Mouse (Mus musculus): ENCODE measurements around the gene Camk2n2. TPM values are rescaled to one million over a fixed set of nuclear protein-coding genes. Genes with fewer than 3 reads are reported as not detected.
A peak's percentile ranks its signal among the peaks of the same experiment; 100 is the strongest.
"Not testable (repeated sequence)": the region's sequence is repeated elsewhere in the genome, so short reads cannot be mapped to it uniquely, and the experiment has no call there.

Camk2n2 gene
- polyA plus RNA-seq (2012; rRNA removed) (4.3 and 5.9 TPM in 2 replicates), polyA plus RNA-seq (2014; fragmentation: Nextera tagmentation; extraction: Ambion mirVana) (1.0 and 1.1 TPM in 2 replicates)

DNA sequence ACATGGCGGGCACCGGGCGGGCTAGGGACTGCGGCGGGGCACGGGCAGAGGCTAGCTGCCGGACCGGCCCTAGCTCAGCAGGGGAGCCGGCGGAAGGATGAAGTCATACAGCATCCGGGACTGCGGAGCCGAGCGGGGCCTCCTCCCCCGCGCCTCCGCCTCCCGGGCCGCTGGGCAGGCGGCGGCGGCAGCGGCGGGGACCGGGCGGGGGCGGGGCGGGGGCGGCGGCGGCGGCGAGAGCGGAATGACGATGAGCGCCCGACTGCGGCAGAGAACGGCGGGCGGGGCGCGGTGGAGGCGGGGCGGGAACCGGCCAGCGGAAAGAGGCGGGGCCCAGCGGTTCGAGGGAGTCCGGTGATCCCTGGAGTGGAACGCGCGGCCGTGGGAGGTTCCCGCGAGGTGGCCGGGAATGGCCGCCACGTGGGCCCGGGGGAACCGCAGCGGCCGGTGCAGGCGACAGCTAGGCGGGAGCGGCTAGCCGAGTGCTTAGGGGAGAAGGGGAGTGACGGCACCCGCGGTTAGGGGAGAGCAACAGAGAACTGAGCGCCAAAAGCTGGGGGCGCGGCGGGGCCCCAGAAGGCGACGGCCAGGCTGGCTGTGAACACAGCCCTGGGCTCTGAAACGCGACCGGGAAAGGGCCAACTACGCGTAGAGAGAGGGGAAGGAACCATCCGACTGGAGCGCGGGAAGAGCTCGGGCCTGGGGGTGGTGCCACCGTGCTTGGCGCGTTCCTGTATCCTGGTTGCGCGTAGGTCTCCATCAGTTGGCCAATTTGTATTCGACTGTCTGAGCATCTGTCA, at the start of gene Camk2n2:
TSS of gene Camk2n2 (minus strand) at position 97 of the 800 bp plus-strand sequence.
- Histone ChIP-seq H3K4me3 (replicated peaks; ENCODE audit: low read length) (peak within 1 kb of the TSS; percentile 69), H3K27ac (replicated peaks; ENCODE audit: low read depth, low read length) (no peak within 1 kb of the TSS), H3K4me1 (ENCODE audit: control insufficient read depth, insufficient read depth, low read length) (peaks cover 23% of the 10 kb centered on the region), H3K27me3 (ENCODE audit: control insufficient read depth, insufficient read depth, low read length) (peaks cover 23% of the 10 kb centered on the region), H3K9me3 (ENCODE audit: control insufficient read depth, low read length) (no peaks in the 10 kb centered on the region), H3K4me2 (replicated peaks; ENCODE audit: low read depth, low read length, severe bottlenecking) (peak within 1 kb of the TSS; percentile 98), H3K9ac (ENCODE audit: low read depth, low read length, severe bottlenecking) (peak within 1 kb of the TSS; percentile 64), H3K36me3 (ENCODE audit: control insufficient read depth, insufficient read depth, low read length) (no peaks in the 10 kb centered on the region)
- peak; percentile 43 for ATAC-seq (ENCODE audit: low FRiP score, low read depth)
- no peak for TF ChIP-seq POLR2A (IDR thresholded peaks at IDR 0.05; ENCODE audit: borderline replicate concordance, extremely low read depth, insufficient read depth, insufficient read length)
- WGBS = 2% methylated on average over 50 of the region's 92 CpGs
- DNase-seq (ENCODE audit: low spot score) = peak; percentile 18

DNA sequence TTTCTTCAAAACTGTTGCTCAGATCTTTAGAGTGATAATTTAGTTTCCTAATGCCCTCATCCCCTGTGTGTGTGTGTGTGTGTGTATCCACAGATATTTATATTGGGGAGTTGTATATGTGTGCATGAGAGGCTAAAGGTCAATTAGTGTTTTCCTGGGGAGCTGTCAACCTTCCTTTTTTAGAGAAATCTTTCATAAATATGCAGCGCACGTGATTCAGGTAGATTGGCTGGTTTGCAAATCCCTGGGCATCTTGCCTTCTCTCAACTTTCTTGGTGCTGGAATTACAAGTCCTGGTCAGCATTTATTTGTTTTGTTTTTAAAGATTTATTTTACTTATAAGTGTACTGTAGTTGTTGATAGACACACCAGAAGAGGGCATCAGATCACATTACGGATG, 49.2 kb upstream of the Camk2n2 start:
- H3K36me3 ChIP-seq (ENCODE audit: control insufficient read depth, insufficient read depth, low read length) = peaks cover 12% of the 10 kb centered on the region
- H3K9me3 ChIP-seq (ENCODE audit: control insufficient read depth, low read length) = no peaks in the 10 kb centered on the region

DNA sequence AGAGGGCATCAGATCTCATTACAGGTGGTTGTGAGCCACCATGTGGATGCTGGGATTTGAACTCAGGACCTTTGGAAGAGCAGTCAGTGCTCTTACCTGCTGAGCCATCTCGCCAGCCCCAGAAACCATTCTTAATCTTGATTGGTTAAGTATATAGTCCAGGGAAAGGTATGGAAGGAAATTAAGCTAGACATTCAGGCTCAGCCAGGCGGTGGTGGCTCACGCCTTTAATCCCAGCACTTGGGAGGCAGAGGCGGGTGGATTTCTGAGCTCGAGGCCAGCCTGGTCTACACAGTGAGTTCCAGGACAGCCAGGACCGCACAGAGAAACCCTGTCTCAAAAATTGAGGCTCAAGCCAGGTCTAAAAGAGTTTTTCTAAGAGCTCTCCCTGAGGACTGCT, 46.9 kb upstream of the Camk2n2 start, which contains the start of gene Eif4g1:
TSS of gene Eif4g1 (plus strand) at position 301 of the 400 bp plus-strand sequence.
- 91% methylated on average over 5 of the region's 6 CpGs for WGBS
- H3K4me3 ChIP-seq (replicated peaks; ENCODE audit: low read length); H3K36me3 ChIP-seq (ENCODE audit: control insufficient read depth, insufficient read depth, low read length); DNase-seq (ENCODE audit: low spot score); H3K9ac ChIP-seq (ENCODE audit: low read depth, low read length, severe bottlenecking); H3K27ac ChIP-seq (replicated peaks; ENCODE audit: low read depth, low read length); ATAC-seq (ENCODE audit: low FRiP score, low read depth); H3K4me2 ChIP-seq (replicated peaks; ENCODE audit: low read depth, low read length, severe bottlenecking); H3K4me1 ChIP-seq (ENCODE audit: control insufficient read depth, insufficient read depth, low read length); H3K9me3 ChIP-seq (ENCODE audit: control insufficient read depth, low read length); H3K27me3 ChIP-seq (ENCODE audit: control insufficient read depth, insufficient read depth, low read length): not testable (repeated sequence)

More for the DNA sequence above, 49.2 kb upstream of the Camk2n2 start:
- no peaks in the 10 kb centered on the region for H3K27me3 ChIP-seq (ENCODE audit: control insufficient read depth, insufficient read depth, low read length)
- no peak for TF ChIP-seq POLR2A (IDR thresholded peaks at IDR 0.05; ENCODE audit: borderline replicate concordance, extremely low read depth, insufficient read depth, insufficient read length)
- peaks cover 14% of the 10 kb centered on the region for H3K4me1 ChIP-seq (ENCODE audit: control insufficient read depth, insufficient read depth, low read length)
- DNase-seq (ENCODE audit: low spot score) (no peak), ATAC-seq (ENCODE audit: low FRiP score, low read depth) (no peak)
- H3K9ac ChIP-seq (ENCODE audit: low read depth, low read length, severe bottlenecking) = no peak overlapping the region
- 89% methylated on average over 3 of the region's 3 CpGs for WGBS
- H3K4me3 ChIP-seq (replicated peaks; ENCODE audit: low read length) = no peak overlapping the region
- H3K27ac ChIP-seq (replicated peaks; ENCODE audit: low read depth, low read length) = no peak overlapping the region
- no peak overlapping the region for H3K4me2 ChIP-seq (replicated peaks; ENCODE audit: low read depth, low read length, severe bottlenecking)

DNA sequence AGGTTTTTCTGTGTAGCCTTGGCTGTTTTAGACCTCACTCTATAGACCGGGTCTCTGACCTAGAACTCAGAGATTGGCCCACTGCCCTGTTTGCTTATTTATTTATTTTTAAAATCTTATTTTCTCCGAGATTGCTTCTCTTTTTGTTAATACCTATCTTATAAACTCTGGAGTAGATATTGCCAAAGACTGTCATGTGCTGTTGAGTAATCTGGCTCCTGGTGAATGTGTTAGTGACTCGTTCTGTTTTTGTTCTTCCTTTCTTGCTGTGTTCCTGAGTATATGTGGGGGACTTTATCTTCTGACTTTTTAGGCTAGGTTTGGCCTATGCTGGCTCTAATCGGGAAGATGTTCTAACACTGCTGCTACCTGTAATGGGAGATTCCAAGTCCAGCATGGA, 36.6 kb upstream of the Camk2n2 start:
- WGBS = 90% methylated on average over 4 of the region's 4 CpGs
- TF ChIP-seq POLR2A (IDR thresholded peaks at IDR 0.05; ENCODE audit: borderline replicate concordance, extremely low read depth, insufficient read depth, insufficient read length) = no peak
- ATAC-seq (ENCODE audit: low FRiP score, low read depth) (no peak), DNase-seq (ENCODE audit: low spot score) (no peak)
- Histone ChIP-seq H3K27ac (replicated peaks; ENCODE audit: low read depth, low read length) (no peak overlapping the region), H3K27me3 (ENCODE audit: control insufficient read depth, insufficient read depth, low read length) (no peaks in the 10 kb centered on the region), H3K4me2 (replicated peaks; ENCODE audit: low read depth, low read length, severe bottlenecking) (no peak overlapping the region), H3K9me3 (ENCODE audit: control insufficient read depth, low read length) (no peaks in the 10 kb centered on the region), H3K9ac (ENCODE audit: low read depth, low read length, severe bottlenecking) (no peak overlapping the region), H3K4me3 (replicated peaks; ENCODE audit: low read length) (no peak overlapping the region), H3K4me1 (ENCODE audit: control insufficient read depth, insufficient read depth, low read length) (peaks cover 5% of the 10 kb centered on the region; the same call in 1 of the 2 replicates), H3K36me3 (ENCODE audit: control insufficient read depth, insufficient read depth, low read length) (peaks cover 88% of the 10 kb centered on the region)

DNA sequence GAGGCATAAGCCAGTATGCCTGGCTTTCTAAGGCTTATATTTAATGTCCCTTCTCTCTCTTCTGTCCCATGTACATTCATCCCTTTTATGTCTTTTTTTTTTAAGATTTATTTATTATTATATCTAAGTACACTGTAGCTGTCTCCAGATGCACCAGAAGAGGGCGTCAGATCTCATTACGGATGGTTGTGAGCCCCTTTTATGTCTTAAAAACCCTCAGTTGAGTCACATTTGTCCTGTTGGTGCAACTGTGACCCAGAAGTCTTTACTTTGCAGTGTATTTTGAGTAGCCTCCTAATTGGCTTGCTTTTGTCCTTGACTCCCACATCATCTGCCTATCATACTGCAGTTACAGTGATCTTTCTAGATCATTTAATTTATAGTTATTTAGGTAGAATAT, 32.2 kb upstream of the Camk2n2 start:
- Histone ChIP-seq H3K4me2 (replicated peaks; ENCODE audit: low read depth, low read length, severe bottlenecking) (no peak overlapping the region), H3K4me1 (ENCODE audit: control insufficient read depth, insufficient read depth, low read length) (peaks cover 13% of the 10 kb centered on the region)
- WGBS = 59% methylated on average over 2 of the region's 2 CpGs

More for the DNA sequence above, 32.2 kb upstream of the Camk2n2 start:
- no peak overlapping the region for H3K4me3 ChIP-seq (replicated peaks; ENCODE audit: low read length)
- ATAC-seq (ENCODE audit: low FRiP score, low read depth) (no peak), DNase-seq (ENCODE audit: low spot score) (no peak)
- no peak overlapping the region for H3K27ac ChIP-seq (replicated peaks; ENCODE audit: low read depth, low read length)
- TF ChIP-seq POLR2A (IDR thresholded peaks at IDR 0.05; ENCODE audit: borderline replicate concordance, extremely low read depth, insufficient read depth, insufficient read length) = no peak
- H3K36me3 ChIP-seq (ENCODE audit: control insufficient read depth, insufficient read depth, low read length) = peaks cover 46% of the 10 kb centered on the region
- no peak overlapping the region for H3K9ac ChIP-seq (ENCODE audit: low read depth, low read length, severe bottlenecking)
- H3K27me3 ChIP-seq (ENCODE audit: control insufficient read depth, insufficient read depth, low read length) = no peaks in the 10 kb centered on the region
- H3K9me3 ChIP-seq (ENCODE audit: control insufficient read depth, low read length) = no peaks in the 10 kb centered on the region
